Mouse (Mus musculus) heart, embryonic 16.5 days (tissue): ENCODE measurements around the gene Prlh. TPM values are rescaled to one million over a fixed set of nuclear protein-coding genes. Genes with fewer than 3 reads are reported as not detected.

Experiments
- ATAC-seq: fragments of 200-750 bp; cut with Nextera tagmentation; replicated peaks from 2 replicates; pipeline ENCODE4 v1.8.0; 2017; ENCODE audit warnings: moderate number of reproducible peaks; ENCODE audit not compliant: insufficient read depth, low FRiP score; ENCODE audit errors: extremely low read depth
- H3K27ac ChIP-seq: fragments of 300-500 bp; sonication (generic); 2 replicates; pipeline ENCODE4 v1.5.1; 2014; ENCODE audit warnings: mild to moderate bottlenecking, low read length, control low read depth, moderate library complexity
- H3K27me3 ChIP-seq: fragments of 300-500 bp; sonication (generic); 2 replicates; pipeline ENCODE4 v1.6.1; 2014; ENCODE audit warnings: low read length, mixed read lengths; ENCODE audit not compliant: control insufficient read depth, insufficient read depth
- H3K36me3 ChIP-seq: fragments of 300-500 bp; sonication (generic); 2 replicates; pipeline ENCODE4 v1.6.1; 2014; ENCODE audit not compliant: control insufficient read depth, insufficient read depth
- H3K4me1 ChIP-seq: fragments of 300-500 bp; sonication (generic); 2 replicates; pipeline ENCODE4 v1.6.1; 2014; ENCODE audit warnings: low read length, mixed read lengths; ENCODE audit not compliant: control insufficient read depth, insufficient read depth
- H3K4me2 ChIP-seq: fragments of 300-500 bp; sonication (generic); 2 replicates; pipeline ENCODE4 v1.6.1; 2014; ENCODE audit warnings: low read depth, mild to moderate bottlenecking, control low read depth, low read length
- H3K4me3 ChIP-seq: fragments of 300-500 bp; sonication (generic); 2 replicates; pipeline ENCODE4 v1.5.1; 2014; ENCODE audit warnings: mild to moderate bottlenecking, control low read depth, low read length
- H3K9ac ChIP-seq: fragments of 300-500 bp; sonication (generic); 2 replicates; pipeline ENCODE4 v1.6.1; 2014; ENCODE audit warnings: low read length, control low read depth
- H3K9me3 ChIP-seq: fragments of 300-500 bp; sonication (generic); replicated peaks from 2 replicates; pipeline ENCODE4 v1.6.1; 2016; ENCODE audit warnings: low read length; ENCODE audit not compliant: control insufficient read depth
- WGBS: fragments of 180-500 bp; shearing (Covaris S2); extraction: QIAGEN DNeasy Blood & Tissue Kit; methylation state at CpG from one replicate; pipeline ENCODE4 v1.1.7; 2014; 5-methylcytosine and 5-hydroxymethylcytosine counted together
- polyA plus RNA-seq: library from polyadenylated mRNA; unstranded; fragments of >200 nt; fragmentation: Nextera tagmentation; extraction: Ambion mirVana; gene quantifications from 2 replicates; pipeline ENCODE4 v1.2.1, GENCODE M21; 2015

Prlh gene
- polyA plus RNA-seq, 1 experiment from 2014 or later, result not detected

DNA sequence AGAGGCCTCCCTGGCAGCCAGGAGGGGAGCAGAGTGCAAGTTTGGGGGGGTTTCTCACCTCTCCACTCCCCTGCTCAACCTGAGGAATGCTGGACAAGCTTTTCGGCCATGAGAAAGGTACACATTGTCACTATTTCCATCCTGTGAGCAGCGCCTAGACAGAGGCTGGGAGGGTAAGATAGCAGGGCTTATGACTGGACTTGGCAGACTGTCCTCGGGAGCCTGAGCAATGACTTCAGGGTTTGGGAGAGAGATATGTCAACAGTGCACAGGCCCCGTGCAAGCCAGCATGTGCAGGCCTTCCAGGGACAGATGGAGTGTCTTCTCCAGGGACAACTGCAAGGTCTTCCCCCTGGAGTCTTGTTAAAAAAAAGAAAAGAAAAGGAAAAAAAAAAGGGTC lies 12.9 kb upstream of the Prlh start:
- ATAC-seq, result 0 out of 2 replicates have a peak, but pooled peaks have one; percentile 37
- Histone ChIP-seq H3K9me3 (no peaks in the 10 kb centered on the region), H3K36me3 (no peaks in the 10 kb centered on the region), H3K4me2 (no peak overlapping the region), H3K27me3 (peaks cover 3% of the 10 kb centered on the region; the same call in 1 of the 2 replicates), H3K4me1 (0 out of 2 replicates have a peak, but pooled peaks cover 2% of the 10 kb centered on the region), H3K4me3 (no peak overlapping the region), H3K9ac (no peak overlapping the region), H3K27ac (no peak overlapping the region)
- 35% methylated on average over 4 of the region's 4 CpGs for WGBS

DNA sequence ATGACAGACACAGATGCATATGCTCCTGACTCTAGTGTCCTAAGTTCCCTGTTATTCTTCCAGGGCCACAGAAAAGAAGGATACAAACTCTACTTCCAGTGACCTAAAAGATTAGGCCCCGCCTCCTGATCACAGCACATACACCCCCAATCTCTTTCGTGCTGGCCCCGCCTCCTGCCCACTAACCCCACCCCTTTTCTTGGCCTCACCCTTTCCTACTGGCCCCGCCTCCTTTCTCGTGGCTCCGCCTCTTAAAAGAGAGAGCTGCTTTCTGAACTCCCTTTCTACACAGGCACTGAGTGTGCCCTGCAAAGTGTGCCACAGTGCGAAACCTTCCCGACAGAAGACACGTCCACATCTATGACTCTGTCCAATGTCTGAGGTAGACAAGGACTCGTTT lies 7.7 kb upstream of the Prlh start:
- H3K4me2 ChIP-seq, result no peak overlapping the region
- no peak overlapping the region for H3K4me3 ChIP-seq
- WGBS, result 68% methylated on average over 10 of the region's 10 CpGs
- ATAC-seq, result no peak
- H3K36me3 ChIP-seq, result no peaks in the 10 kb centered on the region
- H3K9me3 ChIP-seq, result no peaks in the 10 kb centered on the region
- H3K27ac ChIP-seq, result no peak overlapping the region
- no peak overlapping the region for H3K9ac ChIP-seq
- 0 out of 2 replicates have a peak, but pooled peaks cover under 1% of the 10 kb centered on the region for H3K4me1 ChIP-seq
- H3K27me3 ChIP-seq, result no peaks in the 10 kb centered on the region; the same call in 1 of the 2 replicates

DNA sequence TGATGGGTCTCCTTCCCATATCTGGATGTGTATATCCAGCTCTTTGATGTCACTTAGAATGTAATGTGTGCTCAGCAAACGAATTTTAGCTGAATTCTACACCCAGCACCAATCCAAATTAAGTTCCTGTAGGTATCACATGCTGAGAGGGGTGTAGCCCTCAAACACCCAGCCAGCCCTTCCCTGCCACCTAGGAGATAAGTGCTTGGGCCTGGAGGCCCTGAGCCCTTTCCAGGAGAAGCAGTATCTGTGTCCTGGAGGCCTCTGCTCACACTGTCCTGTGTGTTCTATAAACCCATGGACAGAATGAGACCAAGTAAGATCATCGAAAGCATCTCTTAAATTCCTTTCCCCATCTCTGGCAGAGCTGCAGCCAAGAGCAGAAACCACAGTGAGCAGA lies 5.7 kb upstream of the Prlh start:
- 68% methylated on average over 2 of the region's 2 CpGs for WGBS
- Histone ChIP-seq H3K4me3 (no peak overlapping the region), H3K4me2 (no peak overlapping the region), H3K36me3 (no peaks in the 10 kb centered on the region), H3K4me1 (peaks cover 4% of the 10 kb centered on the region; the same call in 1 of the 2 replicates), H3K27ac (no peak overlapping the region), H3K27me3 (peaks cover 3% of the 10 kb centered on the region; the same call in 1 of the 2 replicates), H3K9ac (no peak overlapping the region), H3K9me3 (no peaks in the 10 kb centered on the region)
- no peak for ATAC-seq

DNA sequence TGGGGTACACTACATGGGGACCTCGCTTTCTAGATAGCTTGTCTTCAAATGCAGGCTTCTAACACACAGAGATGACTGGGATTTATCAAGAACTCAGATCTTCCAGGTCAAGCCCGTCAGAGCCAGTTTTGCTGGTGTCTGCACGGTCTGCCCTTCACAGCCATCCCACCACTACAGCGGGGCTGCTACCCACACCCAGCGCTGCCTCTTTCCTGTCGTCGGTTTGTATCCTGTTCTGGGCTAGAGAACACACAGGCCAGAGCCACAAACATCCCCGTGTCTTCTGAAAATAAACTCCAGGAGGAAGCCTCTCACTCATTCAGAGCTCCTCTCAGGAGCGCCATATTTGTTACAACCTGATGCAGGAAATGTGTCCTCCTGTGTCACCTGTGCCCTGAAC lies 3.6 kb upstream of the Prlh start:
- no peak overlapping the region for H3K4me2 ChIP-seq
- peaks cover 5% of the 10 kb centered on the region; the same call in 1 of the 2 replicates for H3K27me3 ChIP-seq
- H3K4me1 ChIP-seq, result peaks cover 4% of the 10 kb centered on the region; the same call in 1 of the 2 replicates
- WGBS, result 54% methylated on average over 9 of the region's 9 CpGs
- H3K9me3 ChIP-seq, result no peaks in the 10 kb centered on the region
- no peak for ATAC-seq
- no peak overlapping the region for H3K4me3 ChIP-seq
- H3K36me3 ChIP-seq, result no peaks in the 10 kb centered on the region
- H3K9ac ChIP-seq, result no peak overlapping the region
- H3K27ac ChIP-seq, result no peak overlapping the region

DNA sequence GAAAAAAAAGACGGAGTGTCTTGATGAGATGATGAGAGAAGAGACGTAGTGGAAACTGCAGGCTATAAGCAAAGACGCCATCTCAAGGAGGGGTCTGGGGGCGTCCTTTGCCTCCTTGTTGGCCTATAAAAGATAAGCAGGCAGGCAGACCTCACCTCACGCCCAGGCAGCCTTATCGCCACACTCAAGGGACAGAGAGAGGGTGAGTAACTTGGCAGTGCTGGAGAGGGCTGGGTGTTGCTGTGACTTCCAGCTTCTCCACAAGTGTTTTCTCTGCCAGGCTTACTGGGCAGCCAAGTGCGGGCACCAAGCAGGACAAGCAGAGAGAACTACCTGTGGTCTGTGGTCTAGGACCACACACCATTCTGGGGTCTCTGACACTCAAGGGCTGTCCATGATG lies 1.2 kb upstream of the Prlh start:
- WGBS, result 47% methylated on average over 7 of the region's 7 CpGs
- Histone ChIP-seq H3K4me1 (peaks cover 4% of the 10 kb centered on the region; the same call in 1 of the 2 replicates), H3K9me3 (no peaks in the 10 kb centered on the region), H3K4me3 (no peak overlapping the region), H3K27me3 (peaks cover 5% of the 10 kb centered on the region; the same call in 1 of the 2 replicates), H3K4me2 (no peak overlapping the region), H3K36me3 (no peaks in the 10 kb centered on the region), H3K9ac (no peak overlapping the region), H3K27ac (no peak overlapping the region)
- ATAC-seq, result no peak

DNA sequence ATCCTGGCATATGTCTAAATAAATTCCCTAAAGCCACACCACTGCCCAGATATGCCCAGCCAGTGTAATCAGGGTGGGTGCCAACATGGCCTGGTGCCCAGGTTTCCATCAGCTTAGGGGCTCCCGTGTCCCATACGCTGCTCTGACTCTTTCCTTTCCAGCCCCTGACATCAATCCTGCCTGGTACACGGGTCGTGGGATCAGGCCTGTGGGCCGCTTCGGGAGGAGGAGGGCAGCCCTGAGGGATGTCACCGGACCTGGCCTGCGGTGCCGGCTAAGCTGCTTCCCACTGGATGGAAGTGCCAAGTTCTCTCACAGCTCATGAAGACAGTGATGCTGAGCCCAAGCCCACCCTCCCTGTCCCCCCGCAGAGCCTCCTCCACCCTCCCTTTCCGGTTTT lies 780 bp downstream of the Prlh start:
- Histone ChIP-seq H3K36me3 (no peaks in the 10 kb centered on the region), H3K4me3 (no peak overlapping the region), H3K9ac (no peak overlapping the region), H3K4me2 (no peak overlapping the region), H3K4me1 (peaks cover 4% of the 10 kb centered on the region; the same call in 1 of the 2 replicates), H3K9me3 (no peaks in the 10 kb centered on the region), H3K27ac (no peak overlapping the region), H3K27me3 (peaks cover 11% of the 10 kb centered on the region)
- 68% methylated on average over 11 of the region's 11 CpGs for WGBS
- ATAC-seq, result no peak

DNA sequence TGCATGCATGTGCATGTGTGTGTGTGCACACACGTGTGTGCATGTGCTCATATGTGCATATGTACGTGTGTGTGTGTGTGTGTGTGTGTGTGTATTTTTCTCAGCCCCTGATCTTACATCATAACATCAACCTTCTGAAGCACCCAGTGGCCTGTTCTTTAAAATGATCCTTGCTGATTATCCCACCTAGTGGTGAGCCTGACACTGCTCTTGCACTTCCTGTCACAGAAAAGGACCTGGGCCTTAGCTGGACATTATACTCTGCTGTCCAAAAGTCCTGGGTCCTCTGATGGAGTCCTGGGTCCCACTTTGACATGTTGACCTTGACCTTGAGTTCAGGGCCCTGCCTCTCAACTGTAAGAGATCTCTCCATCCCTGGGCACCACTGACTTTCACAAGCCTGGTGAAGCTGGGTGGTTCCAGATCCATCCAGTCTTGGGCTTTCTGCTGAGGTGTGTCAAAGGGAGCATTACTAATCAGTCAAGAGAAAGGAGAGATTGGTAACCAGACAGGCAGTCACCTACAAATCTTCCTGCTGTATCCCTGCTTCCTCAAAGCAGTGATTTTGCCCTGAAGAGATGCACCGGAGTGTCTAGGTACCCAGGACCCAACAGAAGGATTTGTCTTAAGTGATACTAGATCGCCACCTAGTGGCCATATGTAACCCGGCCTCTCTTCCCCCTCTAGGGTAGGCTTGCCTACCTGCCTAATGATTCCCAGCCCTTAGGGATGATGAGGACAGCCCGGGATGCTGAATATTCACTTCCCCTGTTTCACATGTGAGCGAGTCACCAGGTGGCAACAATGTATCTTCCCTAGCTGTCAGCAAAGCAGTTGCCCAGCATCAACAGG lies 3.6 kb downstream of the Prlh start:
- H3K4me2 ChIP-seq, result no peak overlapping the region
- ATAC-seq, result no peak; the same call in 1 of the 2 replicates
- no peaks in the 10 kb centered on the region for H3K36me3 ChIP-seq
- WGBS, result 30% methylated on average over 7 of the region's 7 CpGs
- peaks cover 4% of the 10 kb centered on the region; the same call in 1 of the 2 replicates for H3K4me1 ChIP-seq
- no peaks in the 10 kb centered on the region for H3K9me3 ChIP-seq
- H3K27me3 ChIP-seq, result peaks cover 12% of the 10 kb centered on the region
- H3K27ac ChIP-seq, result no peak overlapping the region
- no peak overlapping the region for H3K9ac ChIP-seq
- H3K4me3 ChIP-seq, result no peak overlapping the region

DNA sequence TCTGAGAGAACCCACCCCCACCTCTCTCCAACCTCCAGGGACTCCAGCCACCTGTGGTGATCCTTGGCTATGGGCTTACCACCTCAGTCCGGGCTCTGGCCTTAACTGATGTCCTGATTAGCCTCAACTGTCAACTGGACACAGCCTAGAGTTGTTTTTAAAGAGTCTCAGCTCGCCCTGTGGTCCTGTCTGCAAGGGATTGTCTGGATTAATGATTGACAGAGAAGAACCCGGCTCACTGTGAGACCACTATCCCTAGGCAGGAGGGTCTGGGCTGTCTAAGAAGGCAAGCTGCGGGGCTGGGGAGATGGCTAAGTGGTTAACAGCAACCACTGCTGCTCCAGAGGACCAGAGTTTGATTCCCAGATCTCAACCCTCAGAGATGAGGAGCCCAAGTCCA lies 9.6 kb downstream of the Prlh start:
- WGBS, result 44% methylated on average over 4 of the region's 4 CpGs
- no peak overlapping the region for H3K9ac ChIP-seq
- H3K4me1 ChIP-seq, result peaks cover 16% of the 10 kb centered on the region
- peaks cover 8% of the 10 kb centered on the region; the same call in 1 of the 2 replicates for H3K27me3 ChIP-seq
- no peak overlapping the region for H3K4me2 ChIP-seq
- H3K4me3 ChIP-seq, result no peak overlapping the region
- H3K9me3 ChIP-seq, result no peaks in the 10 kb centered on the region
- ATAC-seq, result no peak
- H3K36me3 ChIP-seq, result no peaks in the 10 kb centered on the region
- H3K27ac ChIP-seq, result no peak overlapping the region

DNA sequence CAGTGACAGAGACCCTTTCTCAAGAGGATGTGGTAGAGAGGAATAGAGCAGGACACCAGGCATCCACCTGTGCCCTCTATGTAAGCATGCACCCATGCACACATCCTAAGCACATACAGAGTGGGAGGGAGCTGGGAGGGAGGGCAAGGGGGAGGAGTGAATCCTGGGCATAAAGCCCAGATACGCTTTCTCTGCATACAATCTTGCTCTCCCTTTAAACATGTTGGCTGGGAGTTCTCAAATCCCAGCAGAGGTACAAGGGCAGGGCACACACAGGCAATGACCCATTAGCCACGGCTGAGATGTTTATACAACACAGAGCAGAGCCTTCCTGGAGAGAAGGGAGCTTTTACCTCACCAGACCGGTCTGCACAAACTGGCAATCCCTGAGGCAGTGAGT lies 10.1 kb downstream of the Prlh start:
- H3K27ac ChIP-seq, result peak overlapping the region; percentile 80
- no peaks in the 10 kb centered on the region for H3K9me3 ChIP-seq
- H3K4me3 ChIP-seq, result no peak overlapping the region
- ATAC-seq, result peak; percentile 74; the same call in 1 of the 2 replicates
- peaks cover 20% of the 10 kb centered on the region for H3K4me1 ChIP-seq
- 0 out of 2 replicates have a peak, but pooled peaks cover 4% of the 10 kb centered on the region for H3K27me3 ChIP-seq
- no peak overlapping the region; the same call in 1 of the 2 replicates for H3K4me2 ChIP-seq
- 16% methylated on average over 3 of the region's 3 CpGs for WGBS
- H3K9ac ChIP-seq, result no peak overlapping the region
- H3K36me3 ChIP-seq, result no peaks in the 10 kb centered on the region
